Mouse (Mus musculus): Measurements from ENCODE around the gene Mak. TPM values are rescaled to one million over a fixed set of nuclear protein-coding genes. Genes with fewer than 3 reads are reported as not detected.

Gene Mak
- total and polyA plus RNA-seq, 3 experiments, result not detected

- TF ChIP-seq CTCF (conservative IDR thresholded peaks at IDR 0.05 in 1 of 2, IDR thresholded peaks at IDR 0.05 in 1 of 2; ENCODE audit: low read depth in 2 of 2, low read length in 2 of 2), result no peak
- TF ChIP-seq CHD1 (IDR thresholded peaks at IDR 0.05; ENCODE audit: low read depth, low read length), result no peak
- no peak for TF ChIP-seq JUND (conservative IDR thresholded peaks at IDR 0.05; ENCODE audit: low read depth, low read length)
- no peak for TF ChIP-seq EP300 (IDR thresholded peaks at IDR 0.05; ENCODE audit: low read length)
- TF ChIP-seq JUN (IDR thresholded peaks at IDR 0.05; ENCODE audit: insufficient read depth, low read depth, low read length), result no peak
- no peak for TF ChIP-seq ZNF384 (IDR thresholded peaks at IDR 0.05; ENCODE audit: low read depth, low read length)
- TF ChIP-seq TBP (conservative IDR thresholded peaks at IDR 0.05; ENCODE audit: low read depth, low read length), result no peak
- no peak for TF ChIP-seq E2F4 (IDR thresholded peaks at IDR 0.05; ENCODE audit: insufficient replicate concordance, low read depth, low read length)
- no peak for TF ChIP-seq NELFE (IDR thresholded peaks at IDR 0.05; ENCODE audit: low read depth, low read length)
- TF ChIP-seq POLR2AphosphoS2 (IDR thresholded peaks at IDR 0.05; ENCODE audit: low read depth, low read length), result no peak
- no peak for TF ChIP-seq USF1 (IDR thresholded peaks at IDR 0.05; ENCODE audit: low read depth, low read length)
- no peak for TF ChIP-seq HCFC1 (IDR thresholded peaks at IDR 0.05; ENCODE audit: low read depth, low read length)
- TF ChIP-seq POLR2A (IDR thresholded peaks at IDR 0.05; ENCODE audit: low read depth, low read length), result no peak
- no peak for TF ChIP-seq RAD21 (IDR thresholded peaks at IDR 0.05; ENCODE audit: low read depth, low read length)
- H3K36me3 ChIP-seq (replicated peaks in 1 of 2; ENCODE audit: control insufficient read depth in 1 of 2, insufficient read depth in 1 of 2, low read length in 1 of 2), result no peaks in the 10 kb centered on the region
- DNase-seq (ENCODE audit: extremely low read depth), result no peak
- H3K27ac ChIP-seq (ENCODE audit: insufficient read depth, low read depth), result no peak within 1 kb of the TSS
- dilution Hi-C loops (cut with MboI; ENCODE audit: extremely low pct_ligation_motif_present, extremely low pct_unique_long_range_greater_than_20kb, low sequenced_read_pairs), result no loop called here
- no peak within 1 kb of the TSS for H3K4me3 ChIP-seq (replicated peaks in 1 of 3; ENCODE audit: low read depth in 2 of 3, low read length in 2 of 3, poor library complexity in 1 of 3)
- peaks cover 2 to 23% of the 10 kb centered on the region in 2 experiments; a peak in 3 of 4 replicates for H3K4me1 ChIP-seq (ENCODE audit: control insufficient read depth in 1 of 2, insufficient read depth in 2 of 2)
- no peak within 1 kb of the TSS for H3K9ac ChIP-seq (ENCODE audit: insufficient read depth, low read depth)
- no peaks in the 10 kb centered on the region for H3K27me3 ChIP-seq (replicated peaks)
- no peaks in the 10 kb centered on the region for H3K79me2 ChIP-seq (replicated peaks; ENCODE audit: control insufficient read depth, extremely low read depth, insufficient read depth, poor library complexity, severe bottlenecking)
- no peak within 1 kb of the TSS for H3K4me2 ChIP-seq (ENCODE audit: insufficient read depth, low read depth, poor library complexity, severe bottlenecking)
- no peaks in the 10 kb centered on the region for H3K9me3 ChIP-seq (replicated peaks; ENCODE audit: low read length)
- in situ Hi-C loops (cut with MboI; ENCODE audit: low pct_ligation_motif_present, low pct_unique_long_range_greater_than_20kb, low sequenced_read_pairs), result no loop called here
These were observed 34.4 kb upstream of the Mak start, which contains the start of gene Sycp2l for GRCm38 (mm10) chr13:41113940-41114339. Gene Sycp2l, plus strand, starts transcription at chr13:41114307.

- Histone ChIP-seq H3K9ac (ENCODE audit: insufficient read depth, low read depth) (no peak within 1 kb of the TSS), H3K4me2 (ENCODE audit: insufficient read depth, low read depth, poor library complexity, severe bottlenecking) (peak within 1 kb of the TSS; percentile 24; the same call in 1 of the 2 replicates), H3K9me3 (replicated peaks; ENCODE audit: low read length) (no peaks in the 10 kb centered on the region), H3K36me3 (replicated peaks in 1 of 2; ENCODE audit: control insufficient read depth in 1 of 2, insufficient read depth in 1 of 2, low read length in 1 of 2) (peaks cover 0 to 13% of the 10 kb centered on the region in 2 experiments), H3K79me2 (replicated peaks; ENCODE audit: control insufficient read depth, extremely low read depth, insufficient read depth, poor library complexity, severe bottlenecking) (no peaks in the 10 kb centered on the region), H3K27ac (ENCODE audit: insufficient read depth, low read depth) (no peak within 1 kb of the TSS), H3K4me3 (replicated peaks in 1 of 3; ENCODE audit: low read depth in 2 of 3, low read length in 2 of 3, poor library complexity in 1 of 3) (peak within 1 kb of the TSS in 1 of 3 experiments; percentile 51), H3K4me1 (ENCODE audit: control insufficient read depth in 1 of 2, insufficient read depth in 2 of 2) (peaks cover 0 to 35% of the 10 kb centered on the region in 2 experiments; a peak in 2 of 4 replicates), H3K27me3 (replicated peaks) (no peaks in the 10 kb centered on the region)
- dilution Hi-C loops (cut with MboI; ENCODE audit: extremely low pct_ligation_motif_present, extremely low pct_unique_long_range_greater_than_20kb, low sequenced_read_pairs), result no loop called here
- in situ Hi-C loops (cut with MboI; ENCODE audit: low pct_ligation_motif_present, low pct_unique_long_range_greater_than_20kb, low sequenced_read_pairs), result no loop called here
- no peak for TF ChIP-seq RCOR1 (conservative IDR thresholded peaks at IDR 0.05; ENCODE audit: low read depth, low read length)
- TF ChIP-seq ZC3H11A (IDR thresholded peaks at IDR 0.05; ENCODE audit: low read depth, low read length), result no peak
- no peak for TF ChIP-seq ZKSCAN1 (IDR thresholded peaks at IDR 0.05; ENCODE audit: borderline replicate concordance, low read depth, low read length)
- TF ChIP-seq MAFK (IDR thresholded peaks at IDR 0.05; ENCODE audit: insufficient replicate concordance, low read length), result no peak
- no peak for TF ChIP-seq CHD2 (IDR thresholded peaks at IDR 0.05; ENCODE audit: low read length)
- no peak for TF ChIP-seq POLR2AphosphoS2 (IDR thresholded peaks at IDR 0.05; ENCODE audit: low read depth, low read length)
- no peak for TF ChIP-seq UBTF (IDR thresholded peaks at IDR 0.05; ENCODE audit: low read depth, low read length)
- DNase-seq (ENCODE audit: extremely low read depth), result no peak
These were observed 31.4 kb upstream of the Mak start, which contains the start of gene Gcm2 for GRCm38 (mm10) chr13:41110935-41111334. Gene Gcm2, minus strand, starts transcription at chr13:41111035.
